Mouse (Mus musculus): ENCODE data around the gene Zfc3h1.

DNA sequence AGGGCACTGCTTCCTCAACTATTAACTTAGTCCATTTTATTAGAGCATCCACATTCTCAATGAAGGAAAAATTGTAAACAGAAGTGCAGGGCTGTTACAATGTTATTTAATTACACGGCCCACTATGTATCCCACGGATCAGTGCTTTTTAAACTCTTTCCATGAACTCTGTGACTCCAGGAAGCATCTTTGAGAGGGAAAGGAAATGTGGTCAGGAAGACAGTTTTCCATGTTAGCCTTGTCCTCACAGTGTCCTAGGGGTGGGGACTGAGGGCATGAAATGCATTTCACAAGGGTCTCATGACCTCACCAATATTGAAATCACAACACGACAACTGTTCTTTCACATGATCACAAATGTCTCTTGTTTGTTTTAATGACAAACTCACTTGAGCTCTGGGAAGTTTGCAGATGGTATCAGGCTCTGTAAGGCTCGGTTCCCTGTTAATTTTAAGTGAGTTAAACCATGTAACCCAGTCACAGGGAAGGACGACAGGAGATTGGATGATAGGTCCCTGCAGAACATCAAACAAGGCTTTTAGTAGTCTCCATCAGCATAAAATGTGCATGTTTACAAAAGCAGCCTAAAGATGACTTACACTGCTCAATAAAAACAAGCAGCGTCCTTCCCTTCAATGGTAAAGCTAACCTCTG lies 72.7 kb downstream of the Zfc3h1 start:
- TF ChIP-seq HCFC1 (IDR thresholded peaks at IDR 0.05; ENCODE audit: borderline replicate concordance, insufficient read depth, low read length) (no peak), MAFK (IDR thresholded peaks at IDR 0.05; ENCODE audit: insufficient read depth, low read depth, low read length) (no peak), CHD2 (IDR thresholded peaks at IDR 0.05; ENCODE audit: low read depth, low read length) (no peak), ZNF384 (IDR thresholded peaks at IDR 0.05; ENCODE audit: low read depth, low read length) (no peak), ZC3H11A (IDR thresholded peaks at IDR 0.05; ENCODE audit: borderline replicate concordance, low read depth, low read length) (no peak)
